Mouse (Mus musculus) kidney, adult 2 months (tissue): ENCODE data around the gene Prickle2. TPM values are rescaled to one million over a fixed set of nuclear protein-coding genes. Genes with fewer than 3 reads are reported as not detected.

ENCODE experiments used
- DNase-seq: peaks from one replicate; pipeline ENCODE4 v3.0.0; 2021
- H3K27ac ChIP-seq: fragments of 200-500 bp; 2 replicates; pipeline ENCODE4 v1.5.1; 2012; ENCODE audit warnings: low read depth, low read length, control low read depth, inconsistent platforms; ENCODE audit not compliant: insufficient read depth
- H3K27me3 ChIP-seq: fragments of 200-500 bp; replicated peaks from 2 replicates; pipeline ENCODE4 v1.6.1; 2012; ENCODE audit warnings: mild to moderate bottlenecking, moderate library complexity, low read length, inconsistent platforms; ENCODE audit not compliant: control insufficient read depth, insufficient read depth
- H3K36me3 ChIP-seq: fragments of 200-500 bp; 2 replicates; pipeline ENCODE4 v1.6.1; 2012; ENCODE audit warnings: mild to moderate bottlenecking, moderate library complexity, low read length, inconsistent platforms; ENCODE audit not compliant: control insufficient read depth, insufficient read depth
- H3K4me1 ChIP-seq: fragments of 200-500 bp; 2 replicates; pipeline ENCODE4 v1.6.1; 2011; ENCODE audit warnings: low read length; ENCODE audit not compliant: control insufficient read depth, insufficient read depth
- H3K4me3 ChIP-seq: fragments of 200-500 bp; 2 replicates; pipeline ENCODE4 v1.5.1; 2011; ENCODE audit warnings: mild to moderate bottlenecking, low read depth, low read length, control low read depth; ENCODE audit not compliant: insufficient read depth
- CTCF ChIP-seq: fragments of 200-500 bp; conservative IDR thresholded peaks from 2 replicates; pipeline ENCODE4 v1.5.1; 2011; ENCODE audit warnings: low read depth, mild to moderate bottlenecking, control low read depth, low read length, moderate library complexity, mixed read lengths; ENCODE audit not compliant: insufficient read depth, insufficient read length
- POLR2A ChIP-seq: fragments of 200-500 bp; IDR thresholded peaks from one replicate; pipeline ENCODE4 v1.6.1; 2011; ENCODE audit warnings: low read depth, low read length, control low read depth
- WGBS: fragments of 180-500 bp; shearing (Covaris S2); methylation state at CpG from one replicate; pipeline ENCODE4 v1.1.7; 2018; 5-methylcytosine and 5-hydroxymethylcytosine counted together
- polyA plus RNA-seq: library from polyadenylated mRNA; depleted of rRNA; stranded (reverse); fragments of >200 nt; gene quantifications from 2 replicates; pipeline ENCODE4 v1.2.3, GENCODE M21; 2012

The Prickle2 gene
- polyA plus RNA-seq, 1 experiment, result 2.5 TPM

GRCm38 (mm10) chr6:92533306-92534063 is 172.5 kb downstream of the Prickle2 start:
- WGBS, result 57% methylated on average over 8 of the region's 8 CpGs
- no peak for DNase-seq
- H3K4me3 ChIP-seq, result peak overlapping the region; percentile 35
- H3K4me1 ChIP-seq, result no peaks in the 10 kb centered on the region
- H3K36me3 ChIP-seq, result no peaks in the 10 kb centered on the region
- H3K27ac ChIP-seq, result no peak overlapping the region
- no peaks in the 10 kb centered on the region for H3K27me3 ChIP-seq
- TF ChIP-seq POLR2A, result no peak
- no peak for TF ChIP-seq CTCF

GRCm38 (mm10) chr6:92532896-92533295 is 173.1 kb downstream of the Prickle2 start:
- no peak overlapping the region for H3K27ac ChIP-seq
- H3K4me1 ChIP-seq, result no peaks in the 10 kb centered on the region
- H3K27me3 ChIP-seq, result no peaks in the 10 kb centered on the region
- no peak overlapping the region for H3K4me3 ChIP-seq
- DNase-seq, result no peak
- 43% methylated on average over 3 of the region's 3 CpGs for WGBS
- no peaks in the 10 kb centered on the region for H3K36me3 ChIP-seq
- TF ChIP-seq POLR2A (no peak), CTCF (no peak)

- no peak overlapping the region for H3K27ac ChIP-seq
- no peaks in the 10 kb centered on the region for H3K36me3 ChIP-seq
- no peaks in the 10 kb centered on the region for H3K4me1 ChIP-seq
- H3K27me3 ChIP-seq, result no peaks in the 10 kb centered on the region
- 58% methylated on average over 6 of the region's 6 CpGs for WGBS
- DNase-seq, result peak; percentile 28
- no peak overlapping the region for H3K4me3 ChIP-seq
- TF ChIP-seq POLR2A (no peak), CTCF (no peak)
Observed at GRCm38 (mm10) chr6:92532331-92532730, 173.6 kb downstream of the Prickle2 start.

DNA sequence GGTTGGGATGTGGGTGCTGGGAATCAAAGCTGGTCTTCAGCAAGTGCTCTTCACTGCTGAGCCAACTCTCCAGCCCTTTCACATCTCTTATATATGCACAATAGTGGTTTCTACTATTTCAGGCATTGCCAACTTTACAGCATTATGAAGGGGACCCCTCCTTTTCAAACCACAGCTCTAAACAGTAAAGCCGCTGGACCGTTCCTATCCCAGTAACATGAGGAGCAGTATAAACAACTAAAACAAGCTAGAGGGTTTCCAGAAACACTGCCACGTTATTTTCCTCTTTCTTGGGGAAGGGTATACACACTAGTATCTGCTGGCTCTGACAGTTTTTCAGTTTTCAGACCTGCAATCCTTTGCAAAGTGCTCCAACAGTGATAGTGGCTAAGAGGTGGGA is 179.7 kb downstream of the Prickle2 start:
- TF ChIP-seq CTCF (no peak), POLR2A (no peak)
- Histone ChIP-seq H3K4me3 (no peak overlapping the region), H3K27ac (no peak overlapping the region), H3K27me3 (no peaks in the 10 kb centered on the region; the same call in 1 of the 2 replicates), H3K36me3 (no peaks in the 10 kb centered on the region), H3K4me1 (no peaks in the 10 kb centered on the region)
- no peak for DNase-seq
- 62% methylated on average over 3 of the region's 3 CpGs for WGBS

DNA sequence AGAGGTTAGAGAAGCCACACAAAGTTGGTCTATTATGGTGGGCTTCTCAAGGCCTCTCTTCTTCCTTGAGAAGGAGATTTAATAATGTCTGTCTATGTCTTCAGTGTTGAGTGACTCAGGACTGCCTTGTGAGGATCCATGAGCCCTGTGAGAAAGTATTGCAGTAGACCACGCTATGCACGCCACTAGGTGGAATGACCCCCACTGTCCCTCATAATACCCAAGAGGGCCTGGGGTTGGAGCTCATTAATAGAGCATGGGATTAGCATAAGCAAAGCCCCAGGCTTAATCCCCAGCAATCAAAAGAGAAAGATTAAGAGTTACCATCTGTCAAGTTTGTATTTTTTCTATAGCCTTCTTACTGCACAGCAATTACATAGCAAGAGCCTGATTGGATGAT is 180.3 kb downstream of the Prickle2 start:
- H3K27ac ChIP-seq, result no peak overlapping the region
- 93% methylated on average over 2 of the region's 2 CpGs for WGBS
- H3K4me1 ChIP-seq, result no peaks in the 10 kb centered on the region
- no peaks in the 10 kb centered on the region for H3K36me3 ChIP-seq
- no peak for TF ChIP-seq POLR2A
- TF ChIP-seq CTCF, result no peak
- H3K4me3 ChIP-seq, result no peak overlapping the region
- DNase-seq, result no peak
- H3K27me3 ChIP-seq, result no peaks in the 10 kb centered on the region; the same call in 1 of the 2 replicates

GRCm38 (mm10) chr6:92521526-92522075 is 184.4 kb downstream of the Prickle2 start:
- TF ChIP-seq POLR2A, result no peak
- no peak for TF ChIP-seq CTCF
- 54% methylated on average over 7 of the region's 7 CpGs for WGBS
- no peaks in the 10 kb centered on the region for H3K4me1 ChIP-seq
- no peak overlapping the region for H3K27ac ChIP-seq
- H3K36me3 ChIP-seq, result no peaks in the 10 kb centered on the region
- no peaks in the 10 kb centered on the region for H3K27me3 ChIP-seq
- H3K4me3 ChIP-seq, result no peak overlapping the region
- DNase-seq, result peak; percentile 67

- WGBS, result 76% methylated on average over 5 of the region's 5 CpGs
- no peak for DNase-seq
- H3K36me3 ChIP-seq, result no peaks in the 10 kb centered on the region
- TF ChIP-seq POLR2A (no peak), CTCF (no peak)
- H3K4me3 ChIP-seq, result no peak overlapping the region
- no peaks in the 10 kb centered on the region for H3K4me1 ChIP-seq
- H3K27ac ChIP-seq, result no peak overlapping the region
- H3K27me3 ChIP-seq, result no peaks in the 10 kb centered on the region
Observed at GRCm38 (mm10) chr6:92520088-92520875, 185.7 kb downstream of the Prickle2 start.
